Mouse (Mus musculus) olfactory bulb, adult 2 months (tissue): ENCODE measurements around the gene 1300017J02Rik.

Experiments
- CTCF ChIP-seq: fragments of 200-500 bp; IDR thresholded peaks from 2 replicates; pipeline ENCODE4 v1.5.1; 2012; ENCODE audit warnings: low read depth, mild to moderate bottlenecking, low read length, moderate library complexity; ENCODE audit not compliant: insufficient read depth
- POLR2A ChIP-seq: fragments of 200-500 bp; IDR thresholded peaks from 2 replicates; pipeline ENCODE4 v1.6.1; 2012; ENCODE audit warnings: mild to moderate bottlenecking, low read depth, low read length, moderate library complexity; ENCODE audit not compliant: insufficient read depth

DNA sequence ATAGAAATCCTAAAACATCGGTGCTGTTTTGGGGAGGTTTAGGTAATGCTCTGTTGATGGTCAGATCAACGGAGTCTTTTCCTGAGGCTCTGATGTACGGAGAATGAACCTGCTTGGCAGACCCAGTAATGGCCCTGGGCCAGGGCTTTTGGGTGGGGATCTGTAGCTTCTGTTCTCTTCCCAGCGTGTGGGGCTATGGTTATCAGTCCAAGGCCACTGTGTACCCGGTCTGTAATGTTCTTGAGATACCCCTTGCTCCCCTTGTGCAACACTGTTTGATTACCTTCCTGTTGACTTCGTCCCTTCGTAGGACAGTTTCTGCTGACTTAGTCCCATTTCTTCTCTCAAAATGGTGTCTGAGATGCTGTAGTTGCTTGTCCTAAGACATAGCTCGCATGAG, 3.8 kb downstream of the 1300017J02Rik start:
- TF ChIP-seq CTCF (no peak), POLR2A (no peak)
